Mouse (Mus musculus) heart, embryonic 11.5 days (tissue): Measurements from ENCODE around the gene 1600014C10Rik. TPM values are rescaled to one million over a fixed set of nuclear protein-coding genes. Genes with fewer than 3 reads are reported as not detected.

ENCODE experiments used
- ATAC-seq: fragments of 200-750 bp; cut with Nextera tagmentation; replicated peaks from 2 replicates; pipeline ENCODE4 v1.8.0; 2017; ENCODE audit warnings: moderate library complexity; ENCODE audit not compliant: insufficient number of reproducible peaks, low FRiP score, low TSS enrichment
- H3K27ac ChIP-seq: fragments of 300-500 bp; sonication (generic); 2 replicates; pipeline ENCODE4 v1.5.1; 2014; ENCODE audit warnings: mild to moderate bottlenecking, low read depth, low read length
- H3K27me3 ChIP-seq: fragments of 300-500 bp; sonication (generic); 2 replicates; pipeline ENCODE4 v1.6.1; 2014; ENCODE audit warnings: mild to moderate bottlenecking, low read length, mixed read lengths; ENCODE audit not compliant: control insufficient read depth, insufficient read depth
- H3K36me3 ChIP-seq: fragments of 300-500 bp; sonication (generic); 2 replicates; pipeline ENCODE4 v1.6.1; 2014; ENCODE audit warnings: mild to moderate bottlenecking, low read length, moderate library complexity, mixed read lengths; ENCODE audit not compliant: control insufficient read depth, insufficient read depth
- H3K4me1 ChIP-seq: fragments of 300-500 bp; sonication (generic); 2 replicates; pipeline ENCODE4 v1.6.1; 2014; ENCODE audit warnings: low read length; ENCODE audit not compliant: control insufficient read depth, insufficient read depth
- H3K4me2 ChIP-seq: fragments of 300-500 bp; sonication (generic); 2 replicates; pipeline ENCODE4 v1.6.1; 2014; ENCODE audit warnings: mild to moderate bottlenecking, moderate library complexity
- H3K4me3 ChIP-seq: fragments of 300-500 bp; sonication (generic); 2 replicates; pipeline ENCODE4 v1.5.1; 2014; ENCODE audit warnings: low read depth, low read length
- H3K9ac ChIP-seq: fragments of 300-500 bp; sonication (generic); 2 replicates; pipeline ENCODE4 v1.6.1; 2014; ENCODE audit warnings: mild to moderate bottlenecking, low read depth, low read length, moderate library complexity
- H3K9me3 ChIP-seq: fragments of 300-500 bp; sonication (generic); replicated peaks from 2 replicates; pipeline ENCODE4 v1.6.1; 2016; ENCODE audit warnings: low read length; ENCODE audit not compliant: control insufficient read depth
- WGBS: fragments of 180-500 bp; shearing (Covaris S2); extraction: QIAGEN DNeasy Blood & Tissue Kit; methylation state at CpG from one replicate; pipeline ENCODE4 v1.1.7; 2014; ENCODE audit not compliant: insufficient replicate concordance; 5-methylcytosine and 5-hydroxymethylcytosine counted together
- polyA plus RNA-seq: library from polyadenylated mRNA; unstranded; fragments of >200 nt; fragmentation: Nextera tagmentation; extraction: Ambion mirVana; gene quantifications from 2 replicates; pipeline ENCODE4 v1.2.1, GENCODE M21; 2014

1600014C10Rik gene
- polyA plus RNA-seq, 1 experiment from 2014 or later: 13.2 TPM

GRCm38 (mm10) chr7:38201290-38201658 is 18.3 kb downstream of the 1600014C10Rik start:
- peaks cover 3% of the 10 kb centered on the region; the same call in 1 of the 2 replicates for H3K27me3 ChIP-seq
- 28% methylated on average over 3 of the region's 3 CpGs for WGBS
- no peak overlapping the region for H3K27ac ChIP-seq
- no peak overlapping the region for H3K9ac ChIP-seq
- ATAC-seq: no peak
- H3K4me1 ChIP-seq: no peaks in the 10 kb centered on the region
- H3K9me3 ChIP-seq: no peaks in the 10 kb centered on the region
- no peaks in the 10 kb centered on the region for H3K36me3 ChIP-seq
- H3K4me2 ChIP-seq: no peak overlapping the region
- H3K4me3 ChIP-seq: no peak overlapping the region

- Histone ChIP-seq H3K4me2 (no peak overlapping the region), H3K27ac (no peak overlapping the region), H3K4me3 (no peak overlapping the region), H3K27me3 (peaks cover 3% of the 10 kb centered on the region; the same call in 1 of the 2 replicates), H3K9me3 (no peaks in the 10 kb centered on the region), H3K4me1 (no peaks in the 10 kb centered on the region), H3K36me3 (no peaks in the 10 kb centered on the region), H3K9ac (no peak overlapping the region)
- 82% methylated on average over 6 of the region's 6 CpGs for WGBS
- no peak for ATAC-seq
These were observed 21.3 kb downstream of the 1600014C10Rik start for GRCm38 (mm10) chr7:38204314-38204713.

GRCm38 (mm10) chr7:38205801-38206200 is 22.8 kb downstream of the 1600014C10Rik start:
- H3K4me3 ChIP-seq: no peak overlapping the region
- H3K9ac ChIP-seq: no peak overlapping the region
- 0 out of 2 replicates have a peak, but pooled peaks cover 2% of the 10 kb centered on the region for H3K4me1 ChIP-seq
- no peak for ATAC-seq
- H3K9me3 ChIP-seq: no peaks in the 10 kb centered on the region
- H3K36me3 ChIP-seq: no peaks in the 10 kb centered on the region
- H3K27ac ChIP-seq: no peak overlapping the region
- WGBS: 51% methylated on average over 2 of the region's 2 CpGs
- no peaks in the 10 kb centered on the region for H3K27me3 ChIP-seq
- no peak overlapping the region for H3K4me2 ChIP-seq

GRCm38 (mm10) chr7:38206564-38206963 is 23.5 kb downstream of the 1600014C10Rik start:
- Histone ChIP-seq H3K4me2 (no peak overlapping the region), H3K4me1 (0 out of 2 replicates have a peak, but pooled peaks cover 2% of the 10 kb centered on the region), H3K27ac (no peak overlapping the region), H3K9me3 (no peaks in the 10 kb centered on the region), H3K9ac (no peak overlapping the region), H3K27me3 (no peaks in the 10 kb centered on the region), H3K36me3 (no peaks in the 10 kb centered on the region), H3K4me3 (no peak overlapping the region)
- no peak for ATAC-seq
- 70% methylated on average over 3 of the region's 3 CpGs for WGBS

GRCm38 (mm10) chr7:38208969-38209368 is 26.0 kb downstream of the 1600014C10Rik start:
- no peaks in the 10 kb centered on the region for H3K9me3 ChIP-seq
- H3K36me3 ChIP-seq: no peaks in the 10 kb centered on the region
- no peak overlapping the region for H3K4me3 ChIP-seq
- ATAC-seq: no peak
- H3K4me1 ChIP-seq: peaks cover 7% of the 10 kb centered on the region; the same call in 1 of the 2 replicates
- H3K4me2 ChIP-seq: no peak overlapping the region
- H3K27me3 ChIP-seq: no peaks in the 10 kb centered on the region
- H3K9ac ChIP-seq: no peak overlapping the region
- no peak overlapping the region for H3K27ac ChIP-seq
- WGBS: 77% methylated on average over 3 of the region's 3 CpGs

- Histone ChIP-seq H3K9me3 (no peaks in the 10 kb centered on the region), H3K4me1 (peaks cover 7% of the 10 kb centered on the region; the same call in 1 of the 2 replicates), H3K36me3 (no peaks in the 10 kb centered on the region), H3K27me3 (no peaks in the 10 kb centered on the region), H3K9ac (no peak overlapping the region), H3K27ac (no peak overlapping the region), H3K4me3 (no peak overlapping the region), H3K4me2 (no peak overlapping the region)
- 62% methylated on average over 11 of the region's 11 CpGs for WGBS
- ATAC-seq: no peak
These were observed 26.6 kb downstream of the 1600014C10Rik start for GRCm38 (mm10) chr7:38209478-38210152.

GRCm38 (mm10) chr7:38212651-38213062 is 29.6 kb downstream of the 1600014C10Rik start:
- peaks cover 10% of the 10 kb centered on the region; the same call in 1 of the 2 replicates for H3K4me1 ChIP-seq
- H3K27ac ChIP-seq: 0 out of 2 replicates have a peak overlapping the region, but pooled peaks have one; percentile 42
- H3K9me3 ChIP-seq: no peaks in the 10 kb centered on the region
- no peak overlapping the region for H3K4me2 ChIP-seq
- H3K4me3 ChIP-seq: no peak overlapping the region
- no peaks in the 10 kb centered on the region for H3K36me3 ChIP-seq
- H3K27me3 ChIP-seq: no peaks in the 10 kb centered on the region
- WGBS: 21% methylated on average over 3 of the region's 3 CpGs
- no peak for ATAC-seq
- H3K9ac ChIP-seq: no peak overlapping the region

GRCm38 (mm10) chr7:38214473-38215214 is 31.6 kb downstream of the 1600014C10Rik start:
- WGBS: 44% methylated on average over 5 of the region's 5 CpGs
- no peak overlapping the region for H3K27ac ChIP-seq
- H3K4me2 ChIP-seq: no peak overlapping the region
- no peaks in the 10 kb centered on the region for H3K27me3 ChIP-seq
- H3K36me3 ChIP-seq: no peaks in the 10 kb centered on the region
- no peak overlapping the region for H3K9ac ChIP-seq
- peaks cover 12% of the 10 kb centered on the region; the same call in 1 of the 2 replicates for H3K4me1 ChIP-seq
- H3K4me3 ChIP-seq: no peak overlapping the region
- ATAC-seq: no peak
- no peaks in the 10 kb centered on the region for H3K9me3 ChIP-seq
